Mouse (Mus musculus) hindbrain, embryonic 10.5 days (tissue): ENCODE data around the gene Apol9b. TPM values are rescaled to one million over a fixed set of nuclear protein-coding genes. Genes with fewer than 3 reads are reported as not detected.
A peak's percentile ranks its signal among the peaks of the same experiment; 100 is the strongest.
"Not testable (repeated sequence)": the region's sequence is repeated elsewhere in the genome, so short reads cannot be mapped to it uniquely, and the experiment has no call there.

Experiments
- DNase-seq: peaks from one replicate; pipeline ENCODE4 v3.0.0-alpha.2; 2017; ENCODE audit warnings: low spot score
- H3K27ac ChIP-seq: fragments of 300-500 bp; sonication (generic); 2 replicates; pipeline ENCODE4 v1.5.1; 2016; ENCODE audit warnings: mild to moderate bottlenecking, moderate library complexity
- H3K27me3 ChIP-seq: fragments of 300-500 bp; sonication (generic); 2 replicates; pipeline ENCODE4 v1.6.1; 2016; ENCODE audit warnings: mild to moderate bottlenecking; ENCODE audit not compliant: poor library complexity, insufficient read depth, severe bottlenecking
- H3K36me3 ChIP-seq: fragments of 300-500 bp; sonication (generic); 2 replicates; pipeline ENCODE4 v1.6.1; 2016; ENCODE audit warnings: mild to moderate bottlenecking, moderate library complexity
- H3K4me1 ChIP-seq: fragments of 300-500 bp; sonication (generic); replicated peaks from 2 replicates; pipeline ENCODE4 v1.6.1; 2016; ENCODE audit warnings: mild to moderate bottlenecking
- H3K4me3 ChIP-seq: fragments of 300-500 bp; sonication (generic); 2 replicates; pipeline ENCODE4 v1.5.1; 2016; ENCODE audit warnings: mild to moderate bottlenecking, moderate library complexity
- H3K9me3 ChIP-seq: fragments of 300-500 bp; sonication (generic); 2 replicates; pipeline ENCODE4 v1.6.1; 2016; ENCODE audit warnings: mild to moderate bottlenecking, moderate library complexity
- WGBS: fragments of 180-500 bp; shearing (Covaris S2); methylation state at CpG from one replicate; pipeline ENCODE4 v1.1.7; 2016; 5-methylcytosine and 5-hydroxymethylcytosine counted together
- polyA plus RNA-seq: library from polyadenylated mRNA; unstranded; fragments of >200 nt; fragmentation: Nextera tagmentation; extraction: Ambion mirVana; gene quantifications from 2 replicates; pipeline ENCODE4 v1.2.1, GENCODE M21; 2016

The Apol9b gene
- polyA plus RNA-seq = not detected in 2 replicates

- DNase-seq, H3K9me3 ChIP-seq, H3K27ac ChIP-seq, H3K4me1 ChIP-seq, H3K4me3 ChIP-seq, H3K36me3 ChIP-seq, H3K27me3 ChIP-seq: not testable (repeated sequence)
- 85% methylated on average over 1 of the region's 4 CpGs for WGBS
Measured at GRCm38 (mm10) chr15:77728739-77729138, at the start of gene Apol9b. Gene Apol9b (plus strand): TSS chr15:77729039.

GRCm38 (mm10) chr15:77683944-77684343 lies 44.9 kb upstream of the Apol9b start:
- not testable (repeated sequence) for H3K4me3 ChIP-seq, H3K9me3 ChIP-seq, H3K36me3 ChIP-seq, H3K27ac ChIP-seq, H3K4me1 ChIP-seq, H3K27me3 ChIP-seq
- DNase-seq = peak; percentile 43
- 18% methylated on average over 11 of the region's 11 CpGs for WGBS

- H3K4me1 ChIP-seq, H3K9me3 ChIP-seq, H3K27me3 ChIP-seq, H3K36me3 ChIP-seq: not testable (repeated sequence)
- DNase-seq = peak; percentile 28
- WGBS = 7% methylated on average over 20 of the region's 20 CpGs
- peak overlapping the region; percentile 47 for H3K4me3 ChIP-seq
- peak overlapping the region; percentile 66 for H3K27ac ChIP-seq
Measured at GRCm38 (mm10) chr15:77691532-77692311, 37.1 kb upstream of the Apol9b start.

GRCm38 (mm10) chr15:77694687-77695295 lies 34.0 kb upstream of the Apol9b start:
- H3K4me3 ChIP-seq, H3K27ac ChIP-seq, H3K9me3 ChIP-seq, H3K4me1 ChIP-seq, H3K27me3 ChIP-seq, H3K36me3 ChIP-seq: not testable (repeated sequence)
- DNase-seq = peak; percentile 41
- 43% methylated on average over 11 of the region's 15 CpGs for WGBS

GRCm38 (mm10) chr15:77698656-77699055 lies 30.2 kb upstream of the Apol9b start, which contains the start of gene Apol7e:
Gene Apol7e (plus strand): TSS chr15:77698857.
- DNase-seq, H3K4me3 ChIP-seq, H3K9me3 ChIP-seq, H3K36me3 ChIP-seq, H3K4me1 ChIP-seq, H3K27me3 ChIP-seq, H3K27ac ChIP-seq: not testable (repeated sequence)
- 82% methylated on average over 4 of the region's 4 CpGs for WGBS

- 94% methylated on average over 3 of the region's 3 CpGs for WGBS
- H3K36me3 ChIP-seq, H3K4me1 ChIP-seq, H3K4me3 ChIP-seq, H3K27ac ChIP-seq, H3K9me3 ChIP-seq, H3K27me3 ChIP-seq, DNase-seq: not testable (repeated sequence)
Measured at GRCm38 (mm10) chr15:77705306-77705705, 23.5 kb upstream of the Apol9b start.

- H3K9me3 ChIP-seq = not testable (repeated sequence)
Measured at GRCm38 (mm10) chr15:77708936-77709335, 19.9 kb upstream of the Apol9b start.

GRCm38 (mm10) chr15:77718240-77718639 lies 10.6 kb upstream of the Apol9b start:
- not testable (repeated sequence) for DNase-seq, H3K36me3 ChIP-seq, H3K4me3 ChIP-seq, H3K9me3 ChIP-seq, H3K4me1 ChIP-seq, H3K27ac ChIP-seq, H3K27me3 ChIP-seq
- 90% methylated on average over 5 of the region's 6 CpGs for WGBS

More at GRCm38 (mm10) chr15:77708936-77709335, 19.9 kb upstream of the Apol9b start:
- not testable (repeated sequence) for H3K4me3 ChIP-seq, DNase-seq, H3K27me3 ChIP-seq, H3K36me3 ChIP-seq, H3K27ac ChIP-seq, H3K4me1 ChIP-seq
- WGBS = 92% methylated on average over 1 of the region's 1 CpGs

- WGBS = no CpG with 5 or more reads among the region's 3 CpGs
Measured at GRCm38 (mm10) chr15:77721509-77721908, 7.3 kb upstream of the Apol9b start.

GRCm38 (mm10) chr15:77724208-77724911 lies 4.5 kb upstream of the Apol9b start:
- H3K4me3 ChIP-seq, H3K27me3 ChIP-seq, H3K27ac ChIP-seq, DNase-seq, H3K36me3 ChIP-seq, H3K9me3 ChIP-seq, H3K4me1 ChIP-seq: not testable (repeated sequence)
- WGBS = 34% methylated on average over 4 of the region's 10 CpGs

More at GRCm38 (mm10) chr15:77721509-77721908, 7.3 kb upstream of the Apol9b start:
- H3K36me3 ChIP-seq, H3K4me1 ChIP-seq, H3K27me3 ChIP-seq, H3K9me3 ChIP-seq, DNase-seq, H3K4me3 ChIP-seq, H3K27ac ChIP-seq: not testable (repeated sequence)

- H3K36me3 ChIP-seq, H3K27me3 ChIP-seq, H3K4me3 ChIP-seq, H3K9me3 ChIP-seq, H3K4me1 ChIP-seq, DNase-seq, H3K27ac ChIP-seq: not testable (repeated sequence)
- WGBS = 85% methylated on average over 6 of the region's 6 CpGs
Measured at GRCm38 (mm10) chr15:77725393-77726020, 3.3 kb upstream of the Apol9b start.

- 14% methylated on average over 3 of the region's 3 CpGs for WGBS
Measured at GRCm38 (mm10) chr15:77727139-77727538, 1.7 kb upstream of the Apol9b start.

GRCm38 (mm10) chr15:77727745-77728144 lies 1.1 kb upstream of the Apol9b start:
- not testable (repeated sequence) for H3K27ac ChIP-seq, H3K36me3 ChIP-seq, H3K9me3 ChIP-seq, H3K4me3 ChIP-seq, H3K4me1 ChIP-seq, H3K27me3 ChIP-seq, DNase-seq
- WGBS = 88% methylated on average over 3 of the region's 3 CpGs

More at GRCm38 (mm10) chr15:77727139-77727538, 1.7 kb upstream of the Apol9b start:
- H3K27ac ChIP-seq, H3K27me3 ChIP-seq, DNase-seq, H3K4me3 ChIP-seq, H3K36me3 ChIP-seq, H3K9me3 ChIP-seq, H3K4me1 ChIP-seq: not testable (repeated sequence)
